Mouse (Mus musculus) cerebellum, adult 2 months (tissue): ENCODE results near the gene Syn1. TPM values are rescaled to one million over a fixed set of nuclear protein-coding genes. Genes with fewer than 3 reads are reported as not detected.

Source experiments
- DNase-seq, 2 experiments: peaks; one replicate each; pipeline ENCODE4 v3.0.0; 2021
- H3K27ac ChIP-seq: fragments of 200-500 bp; 2 replicates; pipeline ENCODE4 v1.5.1; 2012; ENCODE audit warnings: low read length, control low read depth, inconsistent platforms; ENCODE audit not compliant: insufficient read depth
- H3K27me3 ChIP-seq: fragments of 200-500 bp; 2 replicates; pipeline ENCODE4 v1.6.1; 2012; ENCODE audit warnings: inconsistent platforms, mild to moderate bottlenecking, low read length, moderate library complexity; ENCODE audit not compliant: control insufficient read depth, insufficient read depth
- H3K4me1 ChIP-seq: fragments of 200-500 bp; 2 replicates; pipeline ENCODE4 v1.6.1; 2011; ENCODE audit warnings: low read length; ENCODE audit not compliant: control insufficient read depth, insufficient read depth
- H3K4me3 ChIP-seq: fragments of 200-500 bp; replicated peaks from 2 replicates; pipeline ENCODE3; 2011; ENCODE audit warnings: mild to moderate bottlenecking, low read depth, low read length, control low read depth; ENCODE audit not compliant: insufficient read depth
- CTCF ChIP-seq: fragments of 200-500 bp; IDR thresholded peaks from 2 replicates; pipeline ENCODE4 v1.5.1; 2011; ENCODE audit warnings: low read depth, mild to moderate bottlenecking, control low read depth, low read length, moderate library complexity, borderline replicate concordance; ENCODE audit not compliant: insufficient read depth
- POLR2A ChIP-seq: fragments of 200-500 bp; IDR thresholded peaks from 2 replicates; pipeline ENCODE4 v1.6.1; 2011; ENCODE audit warnings: low read length, control low read depth, borderline replicate concordance; ENCODE audit not compliant: insufficient read depth
- WGBS: fragments of 180-500 bp; shearing (Covaris S2); methylation state at CpG from one replicate; pipeline ENCODE4 v1.1.7; 2018; 5-methylcytosine and 5-hydroxymethylcytosine counted together
- polyA plus RNA-seq: library from polyadenylated mRNA; depleted of rRNA; stranded (reverse); fragments of >200 nt; gene quantifications from 2 replicates; pipeline ENCODE4 v1.2.3, GENCODE M21; 2012; rRNA removed

The Syn1 gene
- polyA plus RNA-seq, result 164 and 171 TPM in 2 replicates

- Histone ChIP-seq H3K4me1 (peaks cover 2% of the 10 kb centered on the region; the same call in 1 of the 2 replicates), H3K27ac (peak within 1 kb of the TSS; percentile 52), H3K4me3 (peak within 1 kb of the TSS; percentile 82), H3K27me3 (no peaks in the 10 kb centered on the region)
- peak; percentile 90 to 94 for DNase-seq
- TF ChIP-seq CTCF, result no peak
- peak; percentile 87 for TF ChIP-seq POLR2A
- 9% methylated on average over 16 of the region's 44 CpGs for WGBS
These were observed at the start of gene Syn1 for GRCm38 (mm10) chrX:20920844-20921364. Gene Syn1 (minus strand): TSS chrX:20921004.

GRCm38 (mm10) chrX:20961477-20962378 is 40.9 kb upstream of the Syn1 start, which contains the start of gene Uxt:
Gene Uxt (minus strand): TSS chrX:20962017.
- WGBS, result 5% methylated on average over 57 of the region's 57 CpGs
- H3K27me3 ChIP-seq, result no peaks in the 10 kb centered on the region
- peak within 1 kb of the TSS; percentile 98 for H3K4me3 ChIP-seq
- peak; percentile 90 to 91 for DNase-seq
- no peaks in the 10 kb centered on the region for H3K4me1 ChIP-seq
- TF ChIP-seq CTCF (no peak), POLR2A (peak; percentile 40; the same call in 1 of the 2 replicates)
- peak within 1 kb of the TSS; percentile 71 for H3K27ac ChIP-seq

- peak within 1 kb of the TSS; percentile 72 for H3K4me3 ChIP-seq
- DNase-seq, result peak; percentile 81 to 94
- TF ChIP-seq CTCF (no peak), POLR2A (peak; percentile 39; the same call in 1 of the 2 replicates)
- H3K4me1 ChIP-seq, result no peaks in the 10 kb centered on the region
- WGBS, result 8% methylated on average over 29 of the region's 30 CpGs
- no peaks in the 10 kb centered on the region for H3K27me3 ChIP-seq
- peak within 1 kb of the TSS; percentile 90 for H3K27ac ChIP-seq
These were observed 29.5 kb upstream of the Syn1 start, which contains the start of gene Elk1 for GRCm38 (mm10) chrX:20950191-20950880. Gene Elk1 (minus strand): TSS chrX:20950608.

GRCm38 (mm10) chrX:20946055-20946454 is 25.3 kb upstream of the Syn1 start:
- no peak for TF ChIP-seq POLR2A
- TF ChIP-seq CTCF, result peak; percentile 53; the same call in 1 of the 2 replicates
- DNase-seq, result peak; percentile 61 to 68
- no peak overlapping the region for H3K27ac ChIP-seq
- 1% methylated on average over 4 of the region's 4 CpGs for WGBS
- no peaks in the 10 kb centered on the region for H3K4me1 ChIP-seq
- H3K4me3 ChIP-seq, result no peak overlapping the region
- no peaks in the 10 kb centered on the region for H3K27me3 ChIP-seq

GRCm38 (mm10) chrX:20931963-20932362 is 11.2 kb upstream of the Syn1 start:
- DNase-seq, result no peak
- 83% methylated on average over 1 of the region's 1 CpGs for WGBS
- Histone ChIP-seq H3K4me3 (no peak overlapping the region), H3K27me3 (no peaks in the 10 kb centered on the region), H3K27ac (no peak overlapping the region), H3K4me1 (no peaks in the 10 kb centered on the region)
- TF ChIP-seq CTCF (no peak), POLR2A (no peak)

GRCm38 (mm10) chrX:20931364-20931763 is 10.6 kb upstream of the Syn1 start, which contains the start of gene Cfp:
Gene Cfp (minus strand): TSS chrX:20931555.
- Histone ChIP-seq H3K4me3 (no peak within 1 kb of the TSS), H3K27me3 (no peaks in the 10 kb centered on the region), H3K4me1 (no peaks in the 10 kb centered on the region), H3K27ac (no peak within 1 kb of the TSS)
- TF ChIP-seq CTCF, result no peak
- no peak for TF ChIP-seq POLR2A
- WGBS, result 86% methylated on average over 1 of the region's 1 CpGs
- DNase-seq, result no peak

- no peak for DNase-seq
- 87% methylated on average over 1 of the region's 1 CpGs for WGBS
- TF ChIP-seq CTCF, result no peak
- TF ChIP-seq POLR2A, result no peak
These were observed 9.1 kb upstream of the Syn1 start for GRCm38 (mm10) chrX:20929859-20930258.

More at GRCm38 (mm10) chrX:20929859-20930258, 9.1 kb upstream of the Syn1 start:
- H3K4me1 ChIP-seq, result no peaks in the 10 kb centered on the region
- no peaks in the 10 kb centered on the region for H3K27me3 ChIP-seq
- no peak overlapping the region for H3K27ac ChIP-seq
- H3K4me3 ChIP-seq, result no peak overlapping the region
